Mouse (Mus musculus): ENCODE measurements at regions not wholly inside any gene's neighbourhood (a gene's known extent, or its start where the extent isn't known, plus 50 kb on each side); places are given as distances from the start of the nearest gene placed in this dataset.
A peak's percentile ranks its signal among the peaks of the same experiment; 100 is the strongest.

DNA sequence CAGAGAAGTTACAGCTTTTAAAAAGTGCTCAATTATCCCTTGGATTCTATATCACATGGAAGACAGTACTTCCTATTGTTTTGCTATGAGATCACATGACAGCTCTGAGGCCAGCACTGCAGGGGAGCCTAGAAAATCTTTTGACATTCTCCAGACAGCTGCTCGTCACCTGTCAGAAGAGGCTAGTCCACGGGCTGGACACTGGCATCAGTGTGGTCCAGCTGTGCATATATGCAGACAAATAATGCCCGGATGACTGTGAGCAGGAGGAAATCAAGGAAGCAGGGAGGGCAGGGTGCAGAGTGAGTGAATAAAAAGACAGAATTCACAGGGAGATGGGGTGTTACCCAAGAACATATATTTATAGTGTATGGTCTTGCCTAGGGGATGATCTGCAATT lies 270.4 kb downstream of the Rnf144a start:
- DNase-seq (ENCODE audit: low spot score in 2 of 2) = no peak

DNA sequence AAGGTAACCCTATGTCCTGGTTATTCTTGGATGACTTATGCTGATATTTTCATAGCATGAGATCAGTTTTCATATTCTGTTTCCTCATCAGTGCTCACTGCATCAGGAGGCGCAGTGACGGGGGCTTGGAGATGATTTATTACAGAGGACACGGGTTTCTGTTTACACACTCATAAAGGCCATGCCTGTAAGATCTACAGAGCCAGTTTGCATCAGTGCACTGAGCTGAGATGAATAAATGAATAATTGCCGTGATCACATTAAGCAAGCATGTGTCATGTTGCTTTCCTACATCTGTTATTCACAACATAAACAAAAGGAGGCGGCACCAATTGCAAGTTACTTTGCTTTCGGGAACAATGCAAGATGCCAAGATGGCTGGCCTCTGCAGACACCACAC lies 271.6 kb downstream of the Rnf144a start:
- DNase-seq (ENCODE audit: low spot score in 2 of 2) = no peak

DNA sequence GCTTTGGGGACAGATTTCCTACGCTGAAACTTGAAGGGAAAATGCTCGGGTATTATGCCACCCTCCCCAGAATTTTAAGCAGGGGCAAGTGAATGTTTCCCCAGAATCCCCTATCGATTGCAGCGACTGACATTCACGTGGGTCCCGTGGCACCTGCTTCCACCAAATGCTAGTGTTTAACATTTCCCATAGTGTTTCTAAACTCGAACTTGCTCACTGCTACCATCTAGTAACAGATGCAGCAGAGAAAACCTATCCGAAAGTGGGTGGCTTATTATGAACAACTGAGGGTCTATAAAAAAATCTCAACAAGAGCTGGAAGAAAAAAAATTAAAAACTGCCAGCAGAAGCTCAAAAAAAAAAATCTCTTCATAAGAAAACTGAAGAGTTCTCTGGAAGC lies 284.2 kb downstream of the Rnf144a start:
- no peak for DNase-seq (ENCODE audit: low spot score in 2 of 2)

DNA sequence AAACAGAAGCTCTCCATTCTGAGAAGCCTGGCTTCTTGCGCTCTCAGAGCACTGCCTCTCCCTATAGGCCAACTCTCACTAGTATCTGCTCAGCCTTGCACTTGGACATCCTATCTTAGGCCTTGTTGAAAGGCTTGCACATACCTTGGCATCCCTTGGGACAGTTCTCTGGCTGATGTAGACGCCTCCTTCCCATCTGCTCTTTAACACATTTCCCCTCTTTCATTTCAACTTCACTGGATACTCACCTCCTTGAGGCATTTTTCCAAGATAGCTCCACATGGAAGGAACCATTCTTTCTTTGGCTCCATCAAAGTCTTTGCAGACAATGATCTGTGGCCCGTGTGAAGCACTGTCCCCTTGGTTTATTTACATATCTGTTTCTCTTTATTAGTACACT lies 285.0 kb downstream of the Rnf144a start:
- no peak for DNase-seq (ENCODE audit: low spot score in 2 of 2)

DNA sequence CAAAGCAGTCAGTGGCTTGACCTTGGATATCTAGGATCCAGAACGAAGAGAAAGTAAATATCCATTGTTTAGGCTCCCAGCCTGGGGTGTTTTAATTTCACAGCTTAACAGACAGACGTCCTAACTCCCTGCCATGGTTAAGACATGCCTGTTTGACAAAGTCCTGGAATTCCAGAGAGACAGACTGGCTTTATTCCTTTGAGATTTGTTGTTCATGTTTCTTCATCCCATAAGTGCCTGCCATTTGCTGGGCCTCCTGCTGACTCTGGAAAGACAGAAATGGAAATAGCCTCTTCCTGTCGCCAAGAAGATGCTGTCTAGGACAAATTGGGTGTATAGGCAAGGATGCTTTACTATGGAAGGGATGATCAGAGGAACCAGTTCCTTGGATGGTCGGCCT lies 285.5 kb downstream of the Rnf144a start:
- DNase-seq (ENCODE audit: low spot score in 2 of 2) = no peak

DNA sequence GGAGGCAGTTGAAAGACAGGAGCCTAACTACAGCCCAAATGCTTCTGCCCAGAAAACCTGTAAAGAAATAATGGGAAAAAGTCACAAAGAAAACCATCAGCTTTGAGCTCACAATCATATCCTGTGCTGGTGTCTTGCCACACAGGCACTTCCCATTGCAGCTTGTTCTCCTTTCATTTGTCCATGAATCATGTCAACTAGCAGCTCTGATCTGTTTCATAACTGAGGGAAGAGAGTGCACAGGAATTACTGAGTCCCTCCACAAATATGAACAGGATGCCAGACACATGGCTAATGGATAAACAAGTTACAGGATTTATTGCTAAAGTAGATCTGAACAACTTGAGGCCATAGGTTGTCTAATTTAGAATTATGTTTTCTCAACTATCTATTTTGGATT lies 286.2 kb downstream of the Rnf144a start:
- no peak for DNase-seq (ENCODE audit: low spot score in 2 of 2)

DNA sequence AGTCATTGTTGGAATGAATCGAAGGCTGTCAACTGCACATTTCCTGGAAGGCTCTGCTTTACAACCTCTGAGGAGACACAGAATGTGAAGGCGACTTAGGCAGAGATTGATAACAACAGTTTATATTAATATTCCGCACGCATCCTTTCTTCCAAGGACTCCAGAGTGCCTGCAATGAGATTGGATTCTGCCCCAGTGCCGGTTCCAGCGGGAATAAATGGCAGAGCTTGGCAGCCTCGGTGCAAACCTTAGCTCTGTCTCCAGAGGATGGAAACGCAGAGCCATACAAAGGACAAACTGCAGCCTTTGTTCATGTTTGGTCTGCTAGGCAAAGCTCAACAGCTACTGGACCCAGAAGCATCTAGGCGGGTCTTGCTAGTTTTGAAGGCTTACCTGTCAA lies 288.8 kb downstream of the Rnf144a start:
- DNase-seq (ENCODE audit: low spot score in 2 of 2) = no peak

DNA sequence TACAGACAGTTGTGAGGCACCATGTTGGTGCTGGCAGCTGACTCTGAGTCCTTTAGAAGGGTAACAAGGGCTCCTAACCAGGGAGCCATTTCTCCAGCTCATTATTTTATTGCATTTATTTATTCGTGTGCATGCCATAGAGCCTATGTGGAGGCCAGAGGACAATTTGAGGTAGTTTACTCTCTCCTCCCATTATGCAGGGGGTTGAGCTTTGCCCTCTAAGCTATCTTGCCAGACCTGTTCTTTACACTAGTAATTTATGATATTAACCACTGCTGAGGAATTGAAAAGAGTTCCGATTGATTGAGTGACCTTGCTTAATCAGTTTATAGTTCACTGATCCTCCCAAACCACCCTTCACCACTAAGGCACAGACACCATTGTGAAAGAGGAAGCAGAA lies 290.8 kb downstream of the Rnf144a start:
- no peak for DNase-seq (ENCODE audit: low spot score in 2 of 2)

DNA sequence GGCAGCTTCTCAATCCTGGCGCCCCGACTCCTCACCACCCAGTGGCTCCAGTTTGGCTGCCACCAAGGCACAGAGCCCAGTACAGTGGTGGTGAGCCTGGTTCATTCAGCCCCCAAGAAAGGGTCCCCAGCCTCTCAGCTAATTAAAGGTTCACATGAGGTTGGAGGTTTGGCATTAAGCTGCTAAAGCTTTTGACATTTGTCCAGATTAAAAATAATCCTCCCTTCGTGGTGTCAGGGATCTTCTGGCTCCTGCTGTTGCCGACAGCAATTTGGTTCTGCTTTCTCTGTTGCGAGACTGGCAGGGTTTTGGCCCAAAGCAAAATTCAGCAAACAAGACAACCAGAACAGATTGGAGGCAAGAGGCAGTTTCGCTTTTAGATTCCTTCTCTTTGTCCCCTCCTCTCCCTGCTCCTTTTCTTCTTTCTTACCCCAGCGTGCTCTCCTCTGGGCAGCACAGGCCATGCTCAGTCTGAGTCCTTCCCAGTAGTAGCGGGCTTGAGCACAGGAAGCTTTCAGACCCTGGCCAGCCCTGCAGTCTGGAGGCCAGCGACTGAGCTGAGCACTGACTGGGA lies 299.6 kb downstream of the Rnf144a start:
- DNase-seq (ENCODE audit: low spot score in 2 of 2) = no peak

DNA sequence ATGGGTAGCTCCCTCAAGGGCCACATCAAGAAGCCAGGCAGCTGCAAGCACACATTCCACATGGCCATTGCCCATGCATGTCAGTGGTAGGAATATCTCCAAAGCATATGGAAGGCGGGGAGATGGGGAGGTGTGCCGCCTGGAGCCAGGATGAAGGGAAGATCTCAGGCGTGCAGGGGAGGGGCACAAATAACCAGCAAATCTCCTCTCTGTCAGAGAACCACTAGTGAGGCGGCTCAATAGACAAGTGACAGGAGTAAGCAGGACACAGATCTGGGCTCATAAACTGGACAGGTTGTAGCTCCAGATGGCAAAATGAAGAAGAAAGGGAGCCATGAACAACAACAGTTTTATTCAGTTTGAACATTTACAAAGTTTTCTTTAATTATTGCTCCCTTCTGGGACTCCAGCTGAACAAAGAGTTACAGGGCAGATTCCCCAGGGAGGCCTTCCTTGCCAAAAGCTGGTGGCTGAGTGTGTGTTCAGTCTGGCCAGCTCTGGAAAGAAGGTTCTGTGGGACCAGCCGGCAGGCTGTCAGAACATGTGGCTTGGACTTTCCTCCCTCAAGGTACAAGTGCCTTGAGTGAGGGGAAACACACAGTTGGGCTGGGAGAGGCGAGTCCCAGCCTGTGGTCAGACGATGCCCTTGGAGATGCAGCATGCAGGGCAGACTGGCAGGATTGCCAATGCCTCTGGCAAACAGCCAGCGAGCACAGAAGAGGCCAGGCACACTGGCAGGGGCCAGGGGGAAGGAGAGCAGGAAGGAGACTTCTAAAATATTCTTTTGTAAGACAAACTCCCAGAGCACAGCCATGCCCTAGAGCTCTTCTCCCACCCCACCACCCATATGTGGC lies 302.7 kb downstream of the Rnf144a start:
- DNase-seq (ENCODE audit: low spot score in 2 of 2) = peak in 1 of 2 experiments; percentile 9

DNA sequence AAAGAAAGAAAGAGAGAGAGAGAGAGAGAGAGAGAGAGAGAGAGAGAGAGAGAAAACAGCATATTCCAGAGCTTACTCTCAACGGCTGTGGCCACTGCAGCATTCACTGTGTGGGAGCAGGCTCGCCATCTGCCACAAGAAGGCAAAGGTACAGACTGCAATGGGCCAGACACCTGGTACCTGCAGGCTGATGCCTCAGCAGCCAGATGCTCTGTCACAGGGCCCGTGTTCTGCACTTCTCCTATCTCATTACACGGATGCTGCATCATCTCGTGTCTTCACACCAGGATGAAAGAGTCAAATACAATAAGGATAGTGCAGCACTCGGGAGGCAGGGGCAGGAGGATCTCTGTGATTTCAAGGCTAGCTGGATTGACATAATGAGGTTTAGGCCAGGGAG lies 305.2 kb downstream of the Rnf144a start:
- no peak for DNase-seq (ENCODE audit: low spot score in 2 of 2)

DNA sequence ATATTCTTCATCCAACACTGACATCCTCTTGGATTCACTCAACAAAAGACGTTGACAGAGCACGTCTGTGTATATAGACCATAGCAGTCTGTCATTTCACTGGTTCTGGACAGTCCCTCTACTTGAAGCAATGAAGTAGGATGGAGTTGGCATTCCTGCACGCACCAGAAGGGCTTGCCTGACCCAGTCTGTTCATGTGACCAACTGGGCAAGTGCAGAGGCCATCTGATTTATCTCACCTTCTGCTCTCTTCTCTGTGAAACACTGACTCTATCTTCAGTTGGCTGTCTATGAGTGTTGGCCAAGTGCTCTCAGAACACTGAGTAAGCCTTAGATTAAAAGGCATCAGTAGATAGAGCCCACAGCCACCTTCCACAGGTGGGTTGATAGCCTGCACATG lies 310.7 kb downstream of the Rnf144a start:
- DNase-seq (ENCODE audit: low spot score in 2 of 2) = no peak

DNA sequence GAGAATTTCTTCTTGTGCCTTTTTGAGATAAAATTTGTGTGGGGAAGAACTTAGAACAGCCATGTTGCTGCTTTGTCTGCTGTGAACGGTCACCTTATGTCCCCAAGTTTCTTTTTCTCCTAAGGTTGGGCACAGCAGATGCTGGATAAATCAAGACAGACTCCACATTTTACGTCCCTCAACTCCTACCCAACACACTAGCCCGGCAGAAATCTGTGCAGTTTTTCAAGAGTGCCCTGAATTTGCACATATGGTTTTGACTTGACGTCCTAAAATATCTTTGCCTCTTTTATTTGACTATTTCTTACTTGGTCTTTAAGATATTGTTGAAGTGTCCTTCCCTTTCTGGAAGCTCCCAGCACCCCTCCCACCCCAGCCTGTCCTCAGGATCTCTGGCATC lies 312.7 kb downstream of the Rnf144a start:
- DNase-seq (ENCODE audit: low spot score in 2 of 2) = no peak

DNA sequence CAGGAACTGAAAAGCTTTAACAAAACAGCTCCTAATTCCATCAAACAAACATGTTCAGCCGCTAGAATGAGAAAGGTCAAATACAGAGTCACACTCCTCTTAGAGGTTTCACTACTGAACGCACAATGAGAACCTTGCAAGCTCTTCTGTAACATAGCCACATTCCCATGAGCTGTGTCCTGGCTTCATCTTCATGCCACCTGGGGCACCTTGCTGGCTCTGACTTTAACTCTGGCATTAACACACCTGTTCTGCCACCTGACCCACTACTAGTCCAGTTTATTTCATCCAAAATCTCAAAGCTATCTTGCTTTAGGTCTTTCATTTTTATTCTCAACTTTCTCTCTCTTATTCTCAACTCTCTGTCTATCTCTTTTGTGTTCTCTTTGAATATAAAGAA lies 314.9 kb downstream of the Rnf144a start:
- DNase-seq (ENCODE audit: low spot score in 2 of 2) = no peak

DNA sequence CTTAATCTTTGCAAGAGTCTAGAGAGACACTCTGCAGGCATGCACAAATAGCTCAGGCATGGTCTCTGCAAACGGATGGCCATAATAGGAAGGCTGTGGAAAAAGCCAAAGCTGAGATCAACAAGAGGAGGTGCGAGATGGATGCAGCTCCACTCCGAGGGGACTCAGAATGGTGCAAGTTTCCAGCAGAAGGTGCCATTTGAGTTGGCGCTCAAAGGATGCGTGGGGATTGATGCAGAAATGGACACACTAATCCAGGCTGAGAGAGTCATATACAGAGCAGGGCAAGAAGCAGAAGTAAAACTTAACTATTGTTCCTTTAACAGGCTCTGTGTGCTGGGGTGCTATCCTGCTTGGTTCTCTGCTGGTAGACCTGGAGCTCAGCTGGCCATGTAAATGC lies 315.9 kb downstream of the Rnf144a start:
- no peak for DNase-seq (ENCODE audit: low spot score in 2 of 2)

DNA sequence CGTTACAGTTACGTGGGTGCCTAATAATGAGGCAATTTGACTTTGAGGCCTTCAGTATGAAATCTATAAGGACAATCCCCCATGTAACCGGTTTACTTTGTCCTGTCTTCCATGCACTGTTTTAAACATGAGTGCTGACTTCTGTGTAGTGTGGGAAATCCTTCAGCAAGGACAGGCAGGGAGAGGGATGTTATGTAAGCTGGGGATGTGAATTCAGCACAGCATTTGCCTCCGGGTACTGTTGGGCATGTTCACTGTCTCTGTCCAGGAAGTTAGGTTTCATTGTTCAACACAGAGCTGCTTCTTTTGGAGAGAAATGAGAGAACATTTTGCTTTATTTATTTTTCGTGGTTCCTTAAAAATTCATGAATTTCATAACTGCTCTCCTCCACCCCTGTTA lies 322.7 kb downstream of the Rnf144a start:
- DNase-seq (ENCODE audit: low spot score in 2 of 2) = no peak

DNA sequence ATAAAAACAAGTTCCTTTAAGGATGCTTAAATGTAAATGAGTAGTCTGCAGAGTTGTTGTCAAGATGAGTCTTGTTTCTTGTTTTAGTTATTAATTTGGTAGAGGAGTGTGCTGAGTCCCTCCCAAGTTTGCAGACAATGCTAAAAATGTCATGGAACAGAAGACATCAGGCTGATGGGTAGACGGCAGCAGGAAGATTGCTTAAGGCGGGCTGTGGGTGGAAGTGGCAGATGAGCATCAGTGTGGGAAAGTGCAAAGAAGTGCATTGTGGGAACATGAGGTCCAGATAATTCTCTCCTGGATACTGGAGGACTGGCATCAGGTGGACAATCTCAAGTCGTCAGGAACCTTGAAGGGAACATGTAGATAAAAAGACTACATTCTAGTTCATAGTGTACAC lies 323.2 kb downstream of the Rnf144a start:
- no peak for DNase-seq (ENCODE audit: low spot score in 2 of 2)

DNA sequence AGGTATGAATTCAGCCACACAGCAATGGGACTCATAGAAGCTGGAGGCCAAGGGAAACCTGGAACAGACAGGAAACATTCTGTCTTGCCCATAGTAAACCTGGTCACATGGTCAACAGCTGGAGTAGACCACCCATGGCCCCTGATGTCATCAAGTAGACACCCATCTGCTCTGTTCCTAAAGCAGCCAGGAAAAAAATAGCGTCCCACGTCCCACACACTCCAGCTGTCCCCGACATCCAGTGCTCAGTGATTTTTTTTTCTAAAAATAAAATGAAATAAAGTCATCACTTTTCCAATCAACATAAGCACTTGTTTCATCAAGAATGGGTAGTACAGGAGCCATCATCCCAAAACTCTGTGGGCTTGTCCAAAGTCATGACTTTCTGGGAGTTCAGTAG lies 326.7 kb downstream of the Rnf144a start:
- DNase-seq (ENCODE audit: low spot score in 2 of 2) = no peak

DNA sequence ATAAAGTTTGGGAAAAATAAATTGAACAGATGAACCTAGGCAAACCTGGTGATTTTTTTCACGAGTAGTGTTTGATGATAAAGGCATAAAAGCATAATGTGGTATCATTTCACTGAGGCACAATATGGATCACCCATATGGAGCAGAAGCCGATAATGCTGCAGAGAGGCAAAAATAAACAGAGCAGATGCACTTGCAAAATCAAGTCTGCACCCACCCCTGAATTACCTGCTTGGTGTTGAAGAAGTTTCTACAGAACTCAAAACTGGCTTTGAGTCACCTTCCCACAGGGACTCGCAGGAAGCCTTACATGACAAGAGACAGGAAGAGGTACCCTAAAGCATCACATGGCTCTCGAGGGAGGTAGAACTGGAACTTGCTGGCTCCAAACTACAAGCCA lies 328.1 kb downstream of the Rnf144a start:
- no peak for DNase-seq (ENCODE audit: low spot score in 2 of 2)

DNA sequence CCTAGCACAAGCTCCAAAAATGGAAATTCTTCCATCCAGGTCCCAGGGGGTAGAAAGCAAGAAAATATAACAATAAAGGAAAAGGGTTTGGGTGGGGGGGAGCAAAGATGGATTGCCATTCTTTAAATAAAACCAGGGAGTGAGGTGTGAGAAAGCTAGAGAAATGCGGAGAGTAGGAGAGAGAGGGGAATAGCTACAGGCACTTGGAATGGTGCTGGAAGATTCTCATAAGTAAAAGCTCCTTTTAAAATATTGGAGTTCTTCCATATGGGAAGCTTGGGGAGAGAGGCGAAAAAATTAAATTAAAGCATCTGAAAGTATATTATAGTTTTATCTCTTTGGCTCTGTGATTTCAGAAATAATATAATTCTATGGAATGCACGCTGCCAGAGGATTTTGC lies 328.6 kb downstream of the Rnf144a start:
- no peak for DNase-seq (ENCODE audit: low spot score in 2 of 2)

DNA sequence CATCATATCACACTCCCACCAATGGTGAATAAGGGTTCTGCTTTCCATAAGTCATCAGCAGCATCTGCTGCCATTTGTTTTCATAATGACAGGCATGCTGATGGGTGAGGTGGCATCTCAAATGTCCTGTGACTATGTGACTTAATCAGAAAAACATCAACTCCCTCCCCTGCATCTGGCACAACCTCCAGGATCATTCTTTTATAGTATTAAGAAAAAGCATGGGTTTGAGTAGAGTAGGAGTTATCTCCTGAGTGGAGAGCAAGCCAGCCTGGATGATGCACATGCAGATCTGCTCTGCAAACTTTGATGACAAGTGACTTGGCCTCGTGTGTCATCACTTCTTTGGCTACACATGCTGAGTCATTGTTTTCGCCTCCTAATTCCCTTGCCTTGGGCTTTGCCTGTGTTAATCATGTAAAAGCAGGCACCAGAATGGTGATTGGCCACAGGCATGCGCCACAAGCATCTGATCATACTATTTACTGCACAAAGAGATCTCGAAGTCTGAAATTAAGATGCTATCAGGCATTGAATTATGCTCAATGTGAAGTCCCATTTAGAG lies 335.9 kb downstream of the Rnf144a start:
- DNase-seq (ENCODE audit: low spot score in 2 of 2) = no peak

DNA sequence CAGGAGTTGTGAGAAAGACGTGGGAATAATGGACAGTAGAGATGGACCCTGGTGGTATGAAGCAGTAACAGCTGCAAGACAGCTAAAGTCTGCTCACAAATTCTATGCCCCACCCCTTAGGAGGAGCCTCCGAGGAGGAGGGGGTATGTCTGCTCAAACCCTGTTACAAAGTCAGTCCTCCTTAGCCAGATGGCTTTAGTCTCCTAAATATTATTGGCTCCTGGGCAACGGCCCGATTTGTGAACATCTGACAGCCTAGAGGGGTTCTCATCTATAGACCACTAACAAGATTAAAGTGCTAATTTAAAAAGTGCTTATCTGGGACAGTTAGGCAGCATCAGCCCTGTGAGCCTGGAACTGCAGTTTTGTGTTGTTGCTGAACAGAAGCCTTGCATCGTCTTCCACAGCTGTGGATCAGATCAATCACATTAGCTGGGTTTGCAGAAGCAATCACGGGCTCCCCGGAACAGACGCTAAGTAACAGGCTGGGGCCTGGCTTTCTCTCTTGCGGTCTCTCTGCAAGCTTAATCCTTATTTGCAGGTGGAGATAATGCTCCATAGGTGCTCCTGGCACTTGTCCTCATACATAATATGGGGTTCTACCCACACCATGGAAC lies 339.3 kb downstream of the Rnf144a start:
- DNase-seq (ENCODE audit: low spot score in 2 of 2) = no peak

DNA sequence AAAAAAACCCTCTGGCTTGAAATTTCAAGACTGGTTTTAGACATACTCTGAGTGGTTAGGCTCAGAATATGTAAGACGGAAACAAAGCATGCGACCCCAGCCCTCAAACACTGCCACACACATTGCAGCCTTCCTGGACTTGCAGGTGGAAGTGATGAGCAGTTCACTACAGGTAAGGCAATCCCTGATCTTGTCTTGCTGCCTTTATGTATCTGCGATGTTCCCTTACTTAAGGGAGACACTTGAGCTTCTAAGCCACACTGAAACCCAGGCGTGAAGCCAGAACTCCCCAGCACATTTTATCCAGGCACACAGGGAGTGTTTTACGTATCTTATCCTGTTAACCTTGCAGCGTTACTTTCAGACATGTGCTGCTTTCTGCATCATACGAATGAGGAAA lies 342.9 kb downstream of the Rnf144a start:
- DNase-seq (ENCODE audit: low spot score in 2 of 2) = no peak
